Mouse (Mus musculus): ENCODE data around the gene Rps6ka1. TPM values are rescaled to one million over a fixed set of nuclear protein-coding genes. Genes with fewer than 3 reads are reported as not detected.

The Rps6ka1 gene
- total RNA-seq, 2 experiments from 2014 or later, result 109 to 156 TPM

DNA sequence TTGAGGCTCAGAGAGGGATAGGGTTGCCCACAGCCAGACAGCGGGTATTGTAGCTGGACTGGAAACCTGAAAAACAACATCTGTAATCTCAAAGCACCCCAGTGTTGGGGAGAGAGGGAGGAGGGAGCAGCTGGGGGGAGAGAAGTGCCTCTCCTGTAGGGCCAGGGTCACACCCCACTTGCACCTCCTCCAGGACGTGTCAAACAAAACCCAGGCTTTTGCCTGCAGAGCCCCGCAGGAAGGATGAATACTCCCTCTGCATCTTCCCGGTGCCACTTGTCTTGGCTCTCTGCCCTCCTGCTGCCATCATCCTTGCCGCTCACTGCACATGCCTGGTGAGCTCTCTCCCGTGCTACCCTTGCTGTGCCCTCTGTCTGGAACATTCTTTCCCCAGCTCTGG is 10.6 kb upstream of the Rps6ka1 start:
- ATAC-seq (ENCODE audit: poor library complexity, severe bottlenecking), result no peak

- ATAC-seq (ENCODE audit: poor library complexity, severe bottlenecking), result no peak
Measured at GRCm38 (mm10) chr4:133897431-133897891, 9.9 kb upstream of the Rps6ka1 start.

DNA sequence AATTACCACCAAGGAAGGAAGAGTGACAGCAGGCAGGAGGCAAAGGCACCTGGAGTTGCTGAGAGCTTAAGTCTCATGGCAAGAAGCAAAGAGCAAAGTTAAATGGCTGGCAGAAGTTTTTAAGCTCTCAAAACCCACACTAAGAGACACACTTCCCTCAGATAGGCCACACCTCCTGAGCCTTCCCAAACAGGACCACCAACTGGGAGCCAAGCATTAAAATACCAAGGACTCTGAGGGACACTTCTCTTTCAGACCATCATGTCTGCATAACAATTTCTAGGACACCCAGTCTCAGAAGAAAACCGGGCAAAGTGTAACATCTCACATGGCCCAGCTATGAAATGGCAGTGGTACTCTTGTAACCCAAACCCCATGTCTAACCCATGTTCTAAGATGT is 9.4 kb upstream of the Rps6ka1 start:
- ATAC-seq (ENCODE audit: poor library complexity, severe bottlenecking), result no peak

GRCm38 (mm10) chr4:133896002-133896401 is 8.4 kb upstream of the Rps6ka1 start:
- no peak for ATAC-seq (ENCODE audit: poor library complexity, severe bottlenecking)

DNA sequence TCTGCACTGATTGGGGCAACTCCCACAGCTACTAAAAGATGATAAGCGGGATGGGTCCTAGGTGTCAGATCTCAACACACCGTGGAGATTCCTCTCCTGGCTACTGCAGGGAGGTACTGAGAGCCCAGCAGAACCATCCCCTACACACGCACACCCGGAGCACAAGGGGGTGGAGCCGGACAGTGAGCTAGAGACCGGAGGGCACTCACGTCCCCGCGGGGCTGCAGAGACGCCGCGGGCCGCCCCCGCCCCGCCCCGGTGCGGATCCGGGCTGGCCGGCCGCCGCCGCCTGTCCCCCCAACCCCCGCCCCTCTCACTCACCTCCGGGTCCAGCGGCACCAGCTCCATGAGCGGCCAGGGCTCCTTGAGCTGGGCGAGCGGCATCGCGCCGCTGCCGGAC is 348 bp downstream of the Rps6ka1 start:
- ATAC-seq (ENCODE audit: poor library complexity, severe bottlenecking), result peak; percentile 55

GRCm38 (mm10) chr4:133885991-133886501 is 1.6 kb downstream of the Rps6ka1 start:
- no peak for ATAC-seq (ENCODE audit: poor library complexity, severe bottlenecking)

- ATAC-seq (ENCODE audit: poor library complexity, severe bottlenecking), result no peak
Measured at GRCm38 (mm10) chr4:133885331-133885730, 2.3 kb downstream of the Rps6ka1 start.

DNA sequence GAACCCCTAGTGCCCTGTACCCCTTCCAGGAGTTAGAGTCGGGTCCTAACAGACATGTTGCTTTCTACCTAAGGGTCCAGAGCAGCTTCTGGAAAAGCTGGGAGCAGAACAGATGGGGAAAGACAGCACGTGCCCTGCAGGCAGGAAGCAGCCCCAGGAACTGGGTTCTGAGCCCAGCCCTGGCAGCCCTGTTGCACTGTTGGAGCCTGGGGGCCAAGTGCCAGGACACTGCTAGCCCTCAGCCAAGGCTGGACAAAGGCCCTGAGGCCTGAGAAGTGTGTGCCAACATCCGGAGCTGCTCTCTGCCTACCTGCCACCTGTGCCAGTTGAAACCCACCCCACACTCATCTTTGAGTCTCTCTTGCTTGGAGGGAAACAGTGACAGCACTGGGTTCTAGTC is 2.7 kb downstream of the Rps6ka1 start:
- ATAC-seq (ENCODE audit: poor library complexity, severe bottlenecking), result no peak

GRCm38 (mm10) chr4:133884127-133884753 is 3.4 kb downstream of the Rps6ka1 start:
- no peak for ATAC-seq (ENCODE audit: poor library complexity, severe bottlenecking)

- ATAC-seq (ENCODE audit: poor library complexity, severe bottlenecking), result no peak
Measured at GRCm38 (mm10) chr4:133881851-133882250, 5.7 kb downstream of the Rps6ka1 start.

- no peak for ATAC-seq (ENCODE audit: poor library complexity, severe bottlenecking)
Measured at GRCm38 (mm10) chr4:133881399-133881798, 6.2 kb downstream of the Rps6ka1 start.

- ATAC-seq (ENCODE audit: poor library complexity, severe bottlenecking), result peak; percentile 39
Measured at GRCm38 (mm10) chr4:133879145-133879902, 8.3 kb downstream of the Rps6ka1 start.

DNA sequence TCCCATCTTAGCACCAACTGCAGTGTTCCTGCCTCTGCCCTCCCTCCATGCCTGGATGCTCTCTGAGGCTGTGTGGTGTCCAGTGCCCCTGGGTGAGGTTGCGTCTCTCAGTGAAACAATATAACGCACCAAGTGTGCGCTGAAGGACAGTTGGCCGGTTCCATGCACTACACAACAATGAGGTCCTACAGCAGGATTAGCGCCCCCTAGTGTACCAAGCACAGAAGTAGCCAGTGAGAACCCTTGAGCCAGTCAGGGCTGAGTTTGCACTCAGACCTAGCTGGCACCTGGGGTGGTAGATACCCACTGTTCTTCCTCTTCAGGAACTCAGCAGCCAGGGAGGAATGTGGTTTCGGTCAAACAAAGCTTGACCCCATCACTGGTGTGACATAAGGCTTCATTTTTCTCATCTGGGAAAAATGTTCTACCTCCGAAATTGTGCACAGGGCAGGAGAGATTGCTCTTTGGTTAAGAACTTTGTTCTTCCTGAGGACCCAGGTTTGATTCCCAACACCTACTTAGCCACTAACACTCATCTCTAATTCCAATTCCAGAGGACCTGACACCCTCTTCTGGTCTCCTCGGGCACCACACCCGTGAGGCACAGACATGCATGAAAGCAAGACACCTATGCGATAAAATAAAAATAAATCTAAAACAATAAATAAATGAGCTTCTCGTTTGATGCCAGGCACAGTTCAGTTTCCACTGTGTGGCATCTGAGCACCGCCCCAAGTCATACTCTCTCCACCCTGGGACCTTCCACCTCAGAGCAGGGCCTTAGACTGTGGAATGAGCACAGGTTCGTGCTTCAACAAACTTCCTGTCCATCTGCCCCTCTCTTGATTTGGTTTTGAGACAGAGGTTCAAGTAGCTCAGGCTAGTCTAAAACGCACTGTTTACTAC is 9.5 kb downstream of the Rps6ka1 start:
- ATAC-seq (ENCODE audit: poor library complexity, severe bottlenecking), result no peak

- ATAC-seq (ENCODE audit: poor library complexity, severe bottlenecking), result peak; percentile 36
Measured at GRCm38 (mm10) chr4:133874865-133875517, 12.6 kb downstream of the Rps6ka1 start.

DNA sequence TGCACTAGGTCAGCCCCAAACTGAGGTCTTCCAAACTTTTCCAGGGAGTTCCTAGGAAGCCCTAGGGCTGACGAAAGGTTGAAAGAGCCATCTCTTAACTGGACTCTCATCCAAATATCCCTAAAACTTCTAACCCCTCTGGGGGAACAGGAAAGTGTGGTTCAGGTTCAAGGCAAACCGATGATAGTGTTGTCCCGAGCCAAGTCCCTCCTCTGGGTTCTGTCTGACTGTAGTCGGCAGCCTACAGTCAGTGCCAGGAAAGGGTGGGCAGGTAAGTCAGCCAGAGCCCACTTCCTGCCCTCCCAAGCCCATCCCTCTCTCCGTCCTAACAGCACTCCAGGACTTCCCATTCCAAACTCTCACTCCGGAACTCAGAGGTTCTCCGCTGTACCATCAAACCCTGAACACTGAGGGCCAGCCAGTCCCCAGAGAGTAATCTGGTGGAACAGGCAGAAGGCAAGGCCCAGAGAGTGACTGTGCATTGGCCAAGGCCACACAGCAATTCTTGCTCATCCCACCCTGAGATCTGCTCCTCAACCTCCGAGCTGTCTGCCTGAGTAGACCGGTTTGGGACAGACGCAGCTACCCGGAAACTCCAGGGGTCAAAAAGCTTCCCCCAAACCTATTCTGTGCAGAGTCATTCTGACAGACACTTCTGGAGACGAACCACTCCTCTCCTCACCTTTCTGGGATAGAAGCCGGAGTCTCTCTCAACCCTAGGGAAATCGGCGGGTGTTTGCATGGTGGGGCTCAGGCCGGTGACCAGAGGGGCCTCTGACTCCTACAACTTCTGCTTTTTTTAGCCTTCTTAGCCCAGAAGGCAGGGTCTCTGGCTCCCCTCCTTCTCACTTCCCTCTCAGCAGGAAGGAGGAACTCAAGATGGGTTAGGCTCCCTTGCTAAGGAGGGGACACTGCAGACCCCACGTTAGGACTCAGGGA is 13.4 kb downstream of the Rps6ka1 start:
- ATAC-seq (ENCODE audit: poor library complexity, severe bottlenecking), result peak; percentile 50

- ATAC-seq (ENCODE audit: poor library complexity, severe bottlenecking), result no peak
Measured at GRCm38 (mm10) chr4:133873431-133873851, 14.2 kb downstream of the Rps6ka1 start.

- ATAC-seq (ENCODE audit: poor library complexity, severe bottlenecking), result peak; percentile 84
Measured at GRCm38 (mm10) chr4:133872812-133873300, 14.7 kb downstream of the Rps6ka1 start.

GRCm38 (mm10) chr4:133872222-133872811 is 15.3 kb downstream of the Rps6ka1 start:
- peak; percentile 17; the same call in 1 of the 2 replicates for ATAC-seq (ENCODE audit: poor library complexity, severe bottlenecking)

DNA sequence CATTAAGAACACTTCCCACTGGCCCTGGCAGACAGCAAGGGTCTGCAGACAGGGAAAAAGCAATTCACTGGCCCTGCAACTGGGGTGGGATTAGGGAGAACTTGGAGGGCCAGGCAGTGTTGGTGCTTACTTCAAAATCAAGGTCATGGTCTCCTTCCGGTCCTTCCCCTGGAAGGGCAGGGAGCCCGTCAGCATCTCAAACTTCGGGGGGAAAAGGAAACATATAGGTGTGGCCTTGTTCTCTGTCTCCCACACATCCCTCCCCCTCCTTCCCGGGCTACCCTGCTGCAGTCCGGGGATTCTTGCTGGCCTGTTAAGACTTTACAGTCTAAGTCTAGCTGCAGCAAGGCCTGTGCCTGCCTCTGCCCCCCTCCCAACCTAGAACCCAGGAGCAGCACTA is 22.4 kb downstream of the Rps6ka1 start:
- ATAC-seq (ENCODE audit: poor library complexity, severe bottlenecking), result no peak

Measured in megakaryocyte, adult 5-6 weeks (primary cell).